Mouse (Mus musculus): Measurements from ENCODE around the gene Tmem54.

The Tmem54 gene

DNA sequence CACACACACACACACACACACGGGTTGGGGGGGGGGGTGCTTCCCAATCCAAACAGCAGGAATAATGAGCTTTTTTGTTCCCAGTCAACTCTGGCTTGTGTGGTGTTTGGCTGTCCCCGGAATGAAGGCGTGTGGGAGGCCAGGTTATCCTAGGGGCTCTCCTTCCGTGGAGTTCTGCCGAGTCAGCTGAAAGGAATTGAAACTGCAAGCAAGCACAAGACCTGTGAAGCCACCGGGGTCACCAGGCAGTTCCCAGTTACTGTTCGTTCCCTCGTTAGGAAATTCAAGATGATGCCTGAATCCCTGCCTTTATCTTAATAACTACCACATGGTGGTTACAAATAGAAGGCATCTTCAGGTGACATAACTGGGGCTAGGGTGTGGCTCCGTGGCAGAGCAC lies 24.0 kb downstream of the Tmem54 start:
- no peak for DNase-seq (ENCODE audit: low spot score)

GRCm38 (mm10) chr4:129130149-129130548 lies 24.8 kb downstream of the Tmem54 start:
- peak; percentile 74 for DNase-seq (ENCODE audit: low spot score)

- DNase-seq (ENCODE audit: low spot score) = peak; percentile 67
Measured at GRCm38 (mm10) chr4:129130755-129131303, 25.5 kb downstream of the Tmem54 start.

DNA sequence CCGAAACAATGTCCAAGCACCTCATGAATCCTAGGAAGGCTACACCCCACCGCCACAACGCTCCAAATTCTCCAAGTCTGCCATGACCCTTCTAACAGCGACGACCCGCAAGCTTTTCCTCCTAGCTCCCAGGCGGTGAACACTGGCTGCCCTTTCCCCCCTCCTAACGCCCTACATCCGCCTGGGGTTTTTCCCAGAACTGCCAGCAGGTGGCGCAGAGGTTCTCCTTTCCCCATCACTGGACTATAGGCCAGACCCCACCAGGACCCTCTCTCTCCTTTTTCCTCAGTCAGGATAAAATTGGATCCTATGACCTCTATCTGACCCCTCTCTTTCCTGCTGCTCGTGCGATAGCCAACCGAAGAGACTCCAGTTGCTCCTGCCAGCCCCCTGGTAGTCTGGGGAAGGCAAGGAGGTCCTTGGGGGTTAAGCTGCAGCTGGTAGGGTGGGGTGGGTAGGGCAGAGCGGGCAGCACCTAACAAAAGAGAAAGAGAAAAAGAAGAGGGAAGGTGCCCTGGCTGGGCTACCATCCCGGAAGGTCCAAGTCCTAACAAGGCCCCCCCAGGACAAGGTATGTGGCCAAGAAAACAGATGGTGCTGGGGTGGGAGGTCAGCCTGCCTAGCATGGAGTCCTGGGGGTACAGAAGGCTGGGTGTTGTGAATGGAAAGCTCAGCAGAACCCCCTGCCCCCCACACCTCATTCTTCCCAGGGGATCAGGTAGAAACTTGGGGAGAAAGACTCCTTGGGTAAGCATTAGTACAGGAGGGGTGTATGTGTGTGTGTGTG lies 29.6 kb downstream of the Tmem54 start:
- peak; percentile 92 for DNase-seq (ENCODE audit: low spot score)

- DNase-seq (ENCODE audit: low spot score) = no peak
Measured at GRCm38 (mm10) chr4:129135637-129136036, 30.3 kb downstream of the Tmem54 start.

DNA sequence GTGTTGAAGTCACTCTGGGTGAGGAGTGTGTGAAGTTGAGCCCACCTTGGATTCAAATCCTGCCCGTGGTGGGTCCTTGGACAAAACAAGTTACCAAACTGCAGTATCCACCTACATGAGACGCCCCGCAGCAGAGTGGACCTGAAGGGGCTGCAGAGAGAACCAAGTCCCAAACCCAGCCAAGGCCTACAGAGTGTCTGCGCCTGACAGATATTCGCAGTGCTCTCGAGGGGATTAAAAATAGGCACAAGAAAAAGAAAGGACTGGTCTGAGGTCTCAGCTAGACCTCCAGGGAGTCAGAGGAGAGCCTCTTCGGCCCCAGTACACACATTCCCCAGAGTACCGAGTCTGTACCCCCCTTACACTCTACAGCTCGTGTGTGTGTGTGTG lies 30.8 kb downstream of the Tmem54 start:
- DNase-seq (ENCODE audit: low spot score) = no peak

GRCm38 (mm10) chr4:129136579-129137391 lies 31.4 kb downstream of the Tmem54 start, which contains the start of gene Fndc5:
TSS of gene Fndc5 (plus strand) at chr4:129136999.
- peak; percentile 42 for DNase-seq (ENCODE audit: low spot score)

DNA sequence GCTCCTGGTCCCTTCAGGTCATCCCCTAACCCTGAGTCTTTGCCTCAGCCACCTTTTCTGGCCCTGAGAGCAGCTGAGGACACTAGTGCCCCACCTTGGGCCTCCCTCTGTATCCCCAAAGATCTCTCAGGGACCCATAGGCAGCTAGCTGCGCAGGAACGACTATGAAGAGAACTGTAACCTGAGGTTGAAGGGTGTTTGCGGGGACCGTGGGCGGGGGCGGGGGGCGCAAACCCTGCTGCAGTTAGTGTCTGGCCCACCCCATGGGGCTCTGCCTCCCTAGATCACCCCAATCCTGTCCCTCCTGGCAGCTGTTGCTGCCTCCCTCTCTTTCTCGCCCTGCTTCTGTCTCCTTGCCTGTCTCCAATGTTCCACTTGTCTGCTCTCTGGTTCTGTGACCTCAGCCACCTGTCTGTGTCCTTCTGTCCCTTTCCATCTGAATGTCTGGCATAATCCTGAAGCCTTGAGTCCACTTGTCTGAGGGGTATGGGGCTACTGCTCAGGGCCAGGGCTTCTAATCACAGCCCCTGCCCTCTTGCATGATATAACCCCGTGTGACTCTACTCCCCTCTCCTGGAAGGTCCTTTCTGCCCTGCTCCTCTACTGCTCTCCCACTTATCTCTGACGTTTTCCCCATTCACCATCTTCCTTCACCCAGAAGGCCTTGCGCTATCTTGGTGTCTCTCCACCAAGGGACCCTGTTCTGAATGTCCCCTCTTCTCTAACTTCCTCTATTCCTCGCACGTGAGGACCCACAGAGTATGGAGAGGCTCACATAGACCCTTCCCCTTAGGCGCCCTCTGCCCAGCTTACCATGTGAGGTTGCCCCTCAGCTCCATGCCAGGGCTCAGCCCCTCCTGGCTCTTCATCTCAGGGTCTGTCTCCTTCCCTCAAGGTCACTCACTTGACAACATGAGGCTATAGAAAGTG lies 32.3 kb downstream of the Tmem54 start:
- DNase-seq (ENCODE audit: low spot score) = no peak

DNA sequence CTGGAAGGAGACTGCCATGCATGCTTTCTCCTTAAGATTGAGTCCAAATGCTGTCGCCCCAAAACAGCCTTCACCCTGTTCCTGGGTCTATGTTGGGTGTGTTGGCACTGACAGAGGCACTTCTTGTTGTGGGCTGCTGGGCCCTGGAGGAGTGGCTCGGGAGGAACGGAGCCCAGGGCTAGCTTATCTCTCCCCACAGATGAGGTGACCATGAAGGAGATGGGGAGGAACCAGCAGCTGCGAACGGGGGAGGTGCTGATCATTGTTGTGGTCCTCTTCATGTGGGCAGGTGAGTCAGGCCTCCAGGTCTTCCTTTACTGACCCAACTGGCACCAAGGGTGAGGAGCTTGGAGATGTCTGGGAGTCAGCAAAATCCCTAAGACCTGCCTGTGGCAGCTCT lies 34.3 kb downstream of the Tmem54 start:
- DNase-seq (ENCODE audit: low spot score) = no peak

- DNase-seq (ENCODE audit: low spot score) = no peak
Measured at GRCm38 (mm10) chr4:129140808-129141207, 35.5 kb downstream of the Tmem54 start.

GRCm38 (mm10) chr4:129141560-129142438 lies 36.5 kb downstream of the Tmem54 start:
- no peak for DNase-seq (ENCODE audit: low spot score)

GRCm38 (mm10) chr4:129142439-129143045 lies 37.2 kb downstream of the Tmem54 start:
- no peak for DNase-seq (ENCODE audit: low spot score)

DNA sequence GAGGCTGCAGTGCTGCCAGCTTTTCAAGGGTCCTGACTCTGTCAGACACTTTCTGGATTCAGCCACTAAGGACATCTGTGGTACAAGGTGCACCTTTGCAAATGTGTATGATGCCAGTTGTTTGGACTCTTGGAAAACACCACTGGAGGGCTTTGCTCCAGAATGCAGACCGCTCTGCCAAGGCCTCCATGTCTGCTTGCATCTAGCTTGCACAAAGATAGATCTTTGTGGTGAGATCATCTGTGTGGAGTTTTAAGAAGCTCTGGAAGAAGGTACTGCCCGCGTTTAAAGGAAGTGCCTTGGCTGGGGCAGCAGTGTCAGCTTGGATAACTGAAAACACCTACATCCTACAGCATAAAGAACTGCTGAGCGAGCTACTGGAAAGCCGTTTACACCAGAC lies 38.2 kb downstream of the Tmem54 start:
- DNase-seq (ENCODE audit: low spot score) = no peak

- no peak for DNase-seq (ENCODE audit: low spot score)
Measured at GRCm38 (mm10) chr4:129144401-129145367, 39.3 kb downstream of the Tmem54 start.

- no peak for DNase-seq (ENCODE audit: low spot score)
Measured at GRCm38 (mm10) chr4:129145411-129145810, 40.1 kb downstream of the Tmem54 start.

GRCm38 (mm10) chr4:129145943-129146342 lies 40.6 kb downstream of the Tmem54 start:
- no peak for DNase-seq (ENCODE audit: low spot score)

- DNase-seq (ENCODE audit: low spot score) = no peak
Measured at GRCm38 (mm10) chr4:129146392-129146791, 41.0 kb downstream of the Tmem54 start.

DNA sequence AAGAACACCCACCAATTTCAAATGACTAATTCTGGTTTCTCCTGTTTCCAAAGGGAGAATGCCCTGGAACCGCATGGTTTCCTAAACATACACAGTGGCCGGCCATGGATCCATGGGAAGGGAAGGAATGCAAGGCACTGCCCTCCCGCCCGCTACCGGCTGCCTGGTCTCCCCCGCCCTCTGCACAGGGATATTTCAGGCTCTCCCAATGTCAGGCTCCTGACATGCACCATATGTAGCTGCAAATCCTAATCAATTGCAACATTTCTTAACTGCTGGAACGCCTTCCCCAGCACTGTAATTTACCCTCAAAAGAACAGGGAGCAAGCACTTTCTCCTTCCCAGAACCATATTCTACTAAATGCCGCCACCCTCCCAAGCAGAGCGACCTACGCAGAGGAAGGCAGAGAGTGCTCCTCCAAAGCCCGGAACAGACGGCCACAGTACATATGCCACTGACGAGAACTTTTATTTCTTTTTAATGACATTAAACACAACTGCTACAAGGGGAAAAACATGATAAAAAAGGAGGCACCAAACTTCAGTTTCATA lies 42.3 kb downstream of the Tmem54 start:
- DNase-seq (ENCODE audit: low spot score) = no peak

GRCm38 (mm10) chr4:129149321-129149720 lies 44.0 kb downstream of the Tmem54 start:
- DNase-seq (ENCODE audit: low spot score) = no peak

Data from embryo, embryonic 10 days (tissue).